Mouse (Mus musculus) spleen, adult 2 months (tissue): Measurements from ENCODE around the gene Ror1.

Source experiments
- CTCF ChIP-seq: fragments of 200-500 bp; IDR thresholded peaks from 2 replicates; pipeline ENCODE4 v1.5.1; 2011; ENCODE audit warnings: mild to moderate bottlenecking, inconsistent platforms; ENCODE audit not compliant: insufficient read depth, insufficient read length, insufficient replicate concordance; ENCODE audit errors: extremely low read depth
- POLR2A ChIP-seq: fragments of 200-500 bp; IDR thresholded peaks from 2 replicates; pipeline ENCODE4 v1.6.1; 2011; ENCODE audit warnings: low read depth, low read length, inconsistent platforms

- TF ChIP-seq CTCF = no peak
- TF ChIP-seq POLR2A = no peak
Measured at GRCm38 (mm10) chr4:100271059-100271735, 175.6 kb downstream of the Ror1 start.
